Mouse (Mus musculus) right cerebral cortex, postnatal 10 days (tissue): ENCODE data around the gene Atp2b2.

ENCODE experiments used
- DNase-seq, 2 experiments: peaks; one replicate each; pipeline ENCODE4 v3.0.0; 2021; ENCODE audit warnings: low spot score in 2 of 2

Gene Atp2b2

GRCm38 (mm10) chr6:113890023-113890857, 152.2 kb downstream of the Atp2b2 start:
- DNase-seq = peak; percentile 71 to 74

- no peak for DNase-seq
Measured at GRCm38 (mm10) chr6:113889180-113889579, 153.2 kb downstream of the Atp2b2 start.

GRCm38 (mm10) chr6:113886886-113887285, 155.5 kb downstream of the Atp2b2 start:
- DNase-seq = no peak

GRCm38 (mm10) chr6:113884806-113885205, 157.6 kb downstream of the Atp2b2 start:
- DNase-seq = no peak

- no peak for DNase-seq
Measured at GRCm38 (mm10) chr6:113883225-113883624, 159.2 kb downstream of the Atp2b2 start.

GRCm38 (mm10) chr6:113882396-113882795, 160.0 kb downstream of the Atp2b2 start:
- peak in 1 of 2 experiments; percentile 36 for DNase-seq

DNA sequence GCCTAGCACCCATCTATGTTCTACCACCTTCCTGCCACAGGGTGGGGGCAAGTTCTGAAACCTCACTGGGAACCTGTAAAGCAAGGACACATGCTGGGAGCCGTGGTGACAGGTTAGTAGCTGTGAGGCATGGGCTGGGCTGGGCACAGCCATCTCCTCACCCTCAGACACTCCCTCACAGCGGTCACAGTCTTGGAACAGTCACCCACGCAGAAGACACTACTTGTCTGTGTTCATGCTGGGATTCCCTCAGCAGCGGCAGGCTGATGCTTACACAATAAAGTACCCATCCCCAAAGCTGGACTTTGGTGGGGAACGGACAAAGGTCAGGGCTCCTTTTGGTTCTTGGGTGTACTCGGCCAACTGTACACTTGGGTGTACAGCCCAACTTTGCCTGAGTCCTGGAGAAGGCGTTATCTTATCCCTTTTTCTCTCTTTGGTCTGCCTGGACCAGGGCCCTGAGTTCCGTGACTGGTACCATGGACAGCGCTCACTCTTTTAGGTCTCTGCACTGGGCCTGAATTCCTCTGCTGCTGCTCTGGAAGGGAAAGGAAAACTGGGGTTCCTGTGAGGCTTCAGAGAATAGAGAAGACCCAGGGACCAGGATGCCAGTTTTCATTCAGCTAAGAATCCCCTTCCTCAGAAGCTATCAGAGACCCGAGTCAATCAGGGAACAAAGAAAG, 160.7 kb downstream of the Atp2b2 start:
- DNase-seq = peak in 1 of 2 experiments; percentile 39

DNA sequence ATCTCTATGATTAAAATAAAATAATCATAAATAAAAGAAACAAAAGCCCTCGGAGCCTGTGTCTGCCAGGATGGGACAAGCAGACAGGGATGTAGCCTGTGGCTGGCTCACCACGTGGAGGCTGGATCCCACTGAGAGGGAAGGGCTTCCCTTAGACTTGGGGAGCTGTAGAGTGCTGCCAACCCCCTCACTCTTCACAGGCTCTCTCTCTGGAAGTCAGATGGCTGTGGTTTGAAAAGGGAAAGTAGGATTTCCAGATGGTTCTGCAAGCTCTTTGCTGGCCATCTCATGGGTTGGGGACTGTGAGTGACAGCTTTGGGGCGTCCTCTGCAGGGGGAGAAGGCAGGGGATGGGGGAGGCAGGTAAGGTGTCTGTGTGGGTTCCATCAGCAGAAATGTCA, 163.0 kb downstream of the Atp2b2 start:
- peak in 1 of 2 experiments; percentile 52 for DNase-seq

DNA sequence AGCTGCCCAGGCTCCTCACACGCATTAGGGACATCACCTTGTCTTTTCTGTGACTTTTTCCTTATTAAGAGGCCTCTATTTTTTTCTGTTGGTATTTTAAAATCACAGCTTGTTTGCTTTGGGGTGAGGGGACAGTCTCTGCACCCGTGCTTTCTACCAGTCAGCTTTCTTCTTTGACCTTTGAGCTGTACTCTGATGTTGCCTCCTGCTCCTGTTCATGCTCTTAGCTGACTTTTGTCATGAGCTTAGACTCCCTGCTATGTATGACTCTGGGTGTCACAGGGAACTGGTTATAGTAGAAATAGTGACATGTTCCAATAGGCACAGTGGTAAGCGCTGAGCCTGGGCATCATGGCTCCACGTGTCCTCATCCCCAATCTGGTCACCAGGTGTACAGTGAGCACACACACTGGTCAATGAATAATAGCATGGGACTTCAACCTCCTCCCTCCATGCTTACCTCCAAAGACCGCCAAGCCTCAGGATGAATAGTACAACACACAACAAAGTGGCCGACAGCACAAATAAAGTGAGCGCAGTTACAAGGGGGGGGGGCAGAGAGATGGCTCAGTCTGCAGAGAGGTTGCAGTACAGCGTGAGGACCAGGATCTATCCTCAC, 163.8 kb downstream of the Atp2b2 start:
- DNase-seq = no peak

DNA sequence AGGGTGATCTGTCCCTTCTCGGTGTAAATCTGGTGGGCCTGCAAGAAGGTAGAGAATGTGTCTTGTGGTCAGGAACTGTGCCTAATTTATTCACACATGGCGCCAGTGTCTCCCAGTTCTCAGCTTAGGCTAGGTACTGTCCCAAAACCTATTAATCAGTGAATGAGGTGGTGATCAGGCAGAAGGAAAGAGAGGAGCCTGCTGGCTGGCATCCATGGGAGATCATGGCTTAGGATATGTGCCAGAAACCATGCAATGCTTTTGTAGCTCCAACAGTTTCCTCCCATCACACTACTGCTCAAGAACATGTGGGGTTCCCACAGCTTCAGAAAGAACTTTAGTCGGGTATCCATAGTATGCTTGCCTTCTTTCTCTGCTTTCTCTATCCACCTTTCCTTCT, 165.8 kb downstream of the Atp2b2 start:
- no peak for DNase-seq

DNA sequence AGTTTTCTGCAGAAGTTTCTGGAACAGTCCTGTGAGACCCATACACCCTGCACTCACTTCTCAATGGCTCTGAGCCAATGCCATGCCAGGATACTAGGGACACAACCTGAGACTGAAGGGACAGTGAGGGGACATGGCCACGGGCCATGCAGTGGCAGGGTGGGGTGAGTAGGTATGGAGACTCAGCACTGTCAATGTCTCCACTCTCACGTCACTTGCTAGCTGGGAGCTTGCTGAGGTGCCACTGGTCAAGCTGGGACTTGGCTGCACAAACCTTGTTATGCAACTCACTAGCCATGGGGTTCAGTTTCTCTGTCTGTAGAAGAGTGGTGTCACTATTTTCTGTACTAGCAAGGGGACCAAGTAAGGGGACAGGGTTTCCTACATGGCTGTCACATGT, 167.2 kb downstream of the Atp2b2 start:
- DNase-seq = no peak

DNA sequence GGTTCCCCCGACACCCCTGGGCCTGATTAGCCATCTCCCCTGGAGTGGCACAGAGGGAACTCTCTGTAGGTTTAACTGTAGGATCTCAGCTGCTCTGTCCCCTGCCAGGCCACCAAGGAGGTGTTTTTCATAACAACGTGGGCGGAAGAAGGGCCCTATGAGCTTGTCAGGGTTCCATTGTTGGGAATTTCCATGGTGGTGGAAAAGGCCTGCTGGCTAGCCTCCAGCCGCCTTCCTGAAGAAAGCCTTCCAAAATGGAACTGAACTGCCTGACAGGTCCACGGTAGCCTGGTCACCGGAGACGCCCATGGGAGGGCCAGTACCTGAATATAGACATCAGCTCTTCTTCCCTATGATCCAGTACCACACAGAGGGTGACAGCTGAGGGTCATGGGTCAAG, 169.8 kb downstream of the Atp2b2 start:
- no peak for DNase-seq

GRCm38 (mm10) chr6:113870775-113871174, 171.6 kb downstream of the Atp2b2 start:
- no peak for DNase-seq

DNA sequence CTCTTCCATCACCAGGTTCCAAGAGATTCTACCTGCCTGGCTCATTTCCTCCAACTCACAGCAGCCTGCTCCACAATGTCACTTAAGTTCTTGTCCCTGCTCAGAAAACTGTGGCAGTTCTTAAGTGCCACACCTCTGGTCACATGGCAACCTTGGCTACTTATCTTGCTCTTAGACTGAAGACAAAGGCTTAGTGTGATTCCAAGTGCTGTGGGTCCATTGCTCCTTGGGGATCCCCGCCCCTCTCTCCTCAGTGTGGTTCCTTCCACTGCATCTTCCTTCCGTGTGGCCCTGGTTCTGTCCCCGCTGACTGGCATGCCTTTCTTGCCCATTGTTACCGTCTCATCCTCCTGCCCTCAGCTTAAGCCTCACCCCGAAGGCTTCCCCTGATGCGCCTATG, 173.9 kb downstream of the Atp2b2 start:
- DNase-seq = no peak

- no peak for DNase-seq
Measured at GRCm38 (mm10) chr6:113865699-113866098, 176.7 kb downstream of the Atp2b2 start.

DNA sequence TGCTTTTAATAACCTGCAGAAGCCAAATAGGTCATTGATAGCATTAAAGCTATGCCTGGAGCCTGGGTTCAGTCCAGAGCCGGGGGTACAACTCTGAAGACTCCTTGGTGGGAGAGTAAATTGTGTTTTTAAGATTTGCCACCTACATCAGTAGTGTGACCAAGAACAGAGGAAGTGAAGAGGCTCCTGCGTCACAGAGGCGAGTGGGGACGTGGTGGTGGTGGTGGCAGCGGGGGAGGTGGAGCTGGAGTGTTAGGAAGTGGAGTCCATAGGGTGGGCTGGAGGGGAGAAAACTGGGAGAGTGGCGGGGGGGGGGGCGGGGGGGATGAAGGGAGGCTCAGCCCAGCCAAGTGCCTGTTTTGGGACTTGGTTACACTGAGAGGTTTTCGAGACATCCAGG, 177.6 kb downstream of the Atp2b2 start:
- no peak for DNase-seq

DNA sequence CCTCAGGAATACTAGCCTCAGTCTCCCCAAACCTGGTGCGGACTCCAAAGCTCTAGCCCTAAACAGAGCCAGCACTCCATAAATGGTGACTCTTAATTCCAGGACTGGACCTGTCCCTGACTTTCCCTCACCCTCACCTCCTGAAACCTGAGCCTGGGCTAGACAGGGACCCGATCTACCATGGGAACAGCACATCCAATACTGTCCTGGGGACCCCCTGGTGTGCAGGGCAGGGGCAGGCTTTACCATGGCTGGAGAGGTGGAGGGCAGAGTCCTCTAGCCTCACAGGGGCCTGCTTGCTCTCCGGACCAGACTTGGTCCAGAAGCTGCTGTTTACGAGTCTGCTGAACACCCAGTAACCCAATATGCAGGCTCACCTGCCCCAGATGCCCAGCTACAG, 179.5 kb downstream of the Atp2b2 start:
- no peak for DNase-seq

GRCm38 (mm10) chr6:113861938-113862337, 180.5 kb downstream of the Atp2b2 start:
- DNase-seq = no peak

- DNase-seq = no peak
Measured at GRCm38 (mm10) chr6:113861375-113861770, 181.0 kb downstream of the Atp2b2 start.

- DNase-seq = peak; percentile 68 to 79
Measured at GRCm38 (mm10) chr6:113860735-113861374, 181.6 kb downstream of the Atp2b2 start.

DNA sequence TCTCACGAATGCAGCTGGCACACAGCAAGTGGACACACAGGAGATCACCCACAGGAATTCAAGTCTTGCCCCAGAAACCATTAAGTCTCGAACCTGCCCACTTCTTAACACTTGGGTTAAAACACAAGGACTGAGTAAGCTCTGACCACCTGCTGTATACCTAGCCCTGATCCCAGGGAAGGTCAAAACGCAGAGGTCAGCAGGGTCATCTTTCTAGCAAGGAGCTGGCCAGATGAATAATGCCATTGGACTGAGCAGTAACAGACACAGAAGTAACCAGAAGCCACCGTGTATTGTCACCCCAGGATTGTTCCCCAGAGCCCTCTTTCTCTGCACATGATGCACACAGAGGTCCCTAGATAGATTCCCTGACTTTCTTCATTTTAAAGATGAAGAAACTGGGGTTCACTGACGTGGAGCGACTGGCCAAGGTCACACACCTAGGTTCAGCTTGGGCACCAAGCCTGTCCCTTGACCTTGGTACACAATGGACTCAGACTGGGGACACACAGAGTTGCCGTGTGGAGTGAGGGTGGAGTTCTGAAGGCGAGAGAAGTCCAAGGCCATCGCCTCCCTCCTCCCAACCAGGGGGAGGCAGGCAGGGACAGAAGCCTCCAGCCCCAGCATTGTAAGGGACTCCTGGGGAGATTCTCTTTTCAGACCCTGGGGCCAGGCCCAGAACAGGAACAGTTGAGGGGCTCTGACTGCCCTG, 182.2 kb downstream of the Atp2b2 start:
- no peak for DNase-seq

GRCm38 (mm10) chr6:113858317-113858716, 184.1 kb downstream of the Atp2b2 start:
- no peak for DNase-seq
